Mouse (Mus musculus) embryonic facial prominence, embryonic 10.5 days (tissue): ENCODE measurements around the gene Neurl1b. TPM values are rescaled to one million over a fixed set of nuclear protein-coding genes. Genes with fewer than 3 reads are reported as not detected.

Source experiments
- DNase-seq: peaks from one replicate; pipeline ENCODE4 v3.0.0-alpha.2; 2017; ENCODE audit warnings: low spot score
- H3K27ac ChIP-seq: fragments of 300-500 bp; sonication (generic); replicated peaks from 2 replicates; pipeline ENCODE4 v1.5.1; 2016; ENCODE audit warnings: mild to moderate bottlenecking
- H3K27me3 ChIP-seq: fragments of 300-500 bp; sonication (generic); replicated peaks from 2 replicates; pipeline ENCODE4 v1.6.1; 2016; ENCODE audit warnings: low read depth, mild to moderate bottlenecking; ENCODE audit not compliant: poor library complexity, severe bottlenecking
- H3K36me3 ChIP-seq: fragments of 300-500 bp; sonication (generic); replicated peaks from 2 replicates; pipeline ENCODE4 v1.6.1; 2016; ENCODE audit warnings: mild to moderate bottlenecking, moderate library complexity
- H3K4me1 ChIP-seq: fragments of 300-500 bp; sonication (generic); 2 replicates; pipeline ENCODE4 v1.6.1; 2016
- H3K4me3 ChIP-seq: fragments of 300-500 bp; sonication (generic); 2 replicates; pipeline ENCODE4 v1.5.1; 2016; ENCODE audit warnings: mild to moderate bottlenecking, moderate library complexity
- H3K9me3 ChIP-seq: fragments of 300-500 bp; sonication (generic); 2 replicates; pipeline ENCODE4 v1.6.1; 2016; ENCODE audit warnings: mild to moderate bottlenecking
- WGBS: fragments of 180-500 bp; shearing (Covaris S2); methylation state at CpG from one replicate; pipeline ENCODE4 v1.1.7; 2016; 5-methylcytosine and 5-hydroxymethylcytosine counted together
- polyA plus RNA-seq: library from polyadenylated mRNA; unstranded; fragments of >200 nt; fragmentation: Nextera tagmentation; extraction: Ambion mirVana; gene quantifications from 2 replicates; pipeline ENCODE4 v1.2.1, GENCODE M21; 2016

Gene Neurl1b
- polyA plus RNA-seq, 1 experiment from 2014 or later: 0.16 TPM

- no peaks in the 10 kb centered on the region for H3K36me3 ChIP-seq
- H3K4me3 ChIP-seq: peak overlapping the region; percentile 80
- H3K9me3 ChIP-seq: no peaks in the 10 kb centered on the region
- H3K4me1 ChIP-seq: peaks cover 19% of the 10 kb centered on the region
- 19% methylated on average over 5 of the region's 5 CpGs for WGBS
- no peak for DNase-seq
- H3K27me3 ChIP-seq: peaks cover 86% of the 10 kb centered on the region
- no peak overlapping the region for H3K27ac ChIP-seq
Measured at GRCm38 (mm10) chr17:26414184-26414522, 476 bp upstream of the Neurl1b start.

DNA sequence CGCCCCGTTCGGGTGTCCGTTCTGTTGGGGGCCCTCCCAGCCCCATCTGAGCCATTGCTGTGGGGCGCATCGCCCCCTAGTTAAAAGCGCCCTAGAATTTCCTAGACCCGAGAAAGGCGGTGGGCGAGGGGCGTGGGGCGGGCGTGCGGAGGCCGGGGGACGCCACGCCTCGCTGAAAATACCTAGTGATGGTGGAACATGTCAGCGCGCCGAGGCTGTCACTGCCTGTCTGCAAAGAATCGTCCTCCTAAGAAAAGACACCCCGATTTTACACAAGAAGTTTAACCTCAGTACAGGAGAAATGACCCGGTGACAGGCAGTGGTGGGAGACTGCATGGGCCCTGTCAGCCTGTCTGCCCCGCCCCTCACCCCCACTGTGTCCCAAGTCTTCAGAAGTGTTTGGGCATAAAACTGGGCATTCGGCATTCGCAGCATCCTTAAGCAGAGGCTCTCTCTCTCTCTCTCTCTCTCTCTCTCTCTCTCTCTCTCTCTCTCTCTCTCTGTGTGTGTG lies 781 bp downstream of the Neurl1b start:
- 5% methylated on average over 27 of the region's 27 CpGs for WGBS
- Histone ChIP-seq H3K4me3 (peak overlapping the region; percentile 80), H3K36me3 (no peaks in the 10 kb centered on the region), H3K27ac (peak overlapping the region; percentile 83), H3K4me1 (peaks cover 19% of the 10 kb centered on the region), H3K27me3 (peaks cover 88% of the 10 kb centered on the region), H3K9me3 (no peaks in the 10 kb centered on the region)
- DNase-seq: peak; percentile 28

DNA sequence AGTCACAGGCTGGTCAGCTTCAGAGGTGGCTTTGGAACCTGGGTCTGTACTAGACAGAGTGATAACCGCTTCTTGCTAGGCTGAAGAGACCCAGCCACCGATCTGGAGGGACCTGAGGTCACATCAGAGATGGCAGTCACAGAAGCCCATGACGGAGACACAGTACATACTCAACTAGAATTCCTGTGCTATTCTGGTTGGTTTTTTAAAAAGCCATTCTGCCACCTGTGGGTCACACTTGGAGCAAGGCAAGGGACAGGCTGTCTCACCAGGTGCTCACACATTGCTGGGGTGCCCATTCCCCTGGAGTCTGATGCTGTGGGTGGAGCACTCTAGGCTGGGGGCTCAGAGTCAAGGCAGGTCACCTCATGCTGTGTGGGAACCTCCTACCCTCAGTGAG lies 1.5 kb downstream of the Neurl1b start:
- Histone ChIP-seq H3K4me1 (peaks cover 19% of the 10 kb centered on the region), H3K4me3 (no peak overlapping the region; the same call in 1 of the 2 replicates), H3K9me3 (no peaks in the 10 kb centered on the region), H3K27ac (no peak overlapping the region), H3K27me3 (peaks cover 84% of the 10 kb centered on the region), H3K36me3 (no peaks in the 10 kb centered on the region)
- DNase-seq: no peak
- WGBS: 66% methylated on average over 3 of the region's 3 CpGs

DNA sequence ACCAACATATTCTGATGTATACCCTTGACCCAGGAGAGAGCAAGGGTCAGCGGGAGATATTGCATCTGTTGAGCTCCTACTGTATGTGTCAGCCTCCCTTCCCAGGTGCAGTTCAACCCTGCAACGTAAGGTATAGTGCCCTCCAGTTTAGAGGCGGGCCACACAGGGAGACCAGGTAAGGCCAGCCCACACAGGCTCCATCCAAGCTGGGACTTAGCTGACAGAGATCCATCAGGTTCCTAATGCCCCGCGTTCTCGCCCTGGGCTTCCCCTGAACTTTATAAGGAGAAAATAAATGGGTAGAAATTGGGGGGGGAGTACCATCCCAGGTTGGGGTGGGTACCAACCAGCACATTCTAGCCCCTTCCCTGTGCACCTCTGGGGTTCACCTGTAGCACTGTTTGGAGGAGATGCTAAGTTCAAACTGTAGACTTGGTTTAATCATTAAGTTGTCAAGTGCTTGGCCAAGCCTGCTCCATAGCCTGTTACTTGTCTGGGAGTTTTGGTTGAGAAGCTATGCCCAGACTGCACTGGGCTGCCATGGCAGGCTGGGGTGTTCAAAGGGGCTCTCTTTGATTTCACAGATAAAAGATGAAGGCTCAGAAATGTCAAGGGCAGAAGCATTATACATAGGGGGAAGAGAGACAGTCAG lies 3.3 kb downstream of the Neurl1b start:
- Histone ChIP-seq H3K36me3 (no peaks in the 10 kb centered on the region), H3K4me3 (no peak overlapping the region), H3K9me3 (no peaks in the 10 kb centered on the region), H3K27me3 (peaks cover 70% of the 10 kb centered on the region), H3K27ac (no peak overlapping the region), H3K4me1 (peaks cover 19% of the 10 kb centered on the region)
- 85% methylated on average over 6 of the region's 6 CpGs for WGBS
- no peak for DNase-seq

- no peak overlapping the region for H3K27ac ChIP-seq
- no peaks in the 10 kb centered on the region for H3K9me3 ChIP-seq
- H3K36me3 ChIP-seq: no peaks in the 10 kb centered on the region
- no peak for DNase-seq
- 76% methylated on average over 7 of the region's 7 CpGs for WGBS
- peaks cover 70% of the 10 kb centered on the region for H3K27me3 ChIP-seq
- H3K4me3 ChIP-seq: no peak overlapping the region
- peaks cover 13% of the 10 kb centered on the region for H3K4me1 ChIP-seq
Measured at GRCm38 (mm10) chr17:26420491-26421247, 6.0 kb downstream of the Neurl1b start.

DNA sequence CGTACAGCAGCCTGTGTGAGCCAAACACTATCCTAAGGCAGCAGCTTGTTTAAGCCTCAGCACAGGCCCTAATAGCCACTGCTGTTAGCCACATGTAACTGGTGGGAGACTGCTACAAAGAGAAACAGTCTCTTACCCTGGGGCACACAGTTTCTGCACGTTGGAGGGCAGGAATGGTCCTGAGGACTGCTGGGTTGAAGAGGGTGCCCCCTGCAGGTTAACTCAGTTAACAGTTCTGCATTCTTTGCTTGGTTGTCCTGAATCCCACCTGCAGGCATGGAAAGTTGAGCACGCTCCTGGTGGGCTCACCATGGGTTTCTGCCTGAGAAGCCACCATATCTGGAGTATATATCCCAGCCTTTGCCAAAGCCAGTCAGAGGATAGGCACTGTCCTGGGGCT lies 6.9 kb downstream of the Neurl1b start:
- peaks cover 61% of the 10 kb centered on the region for H3K27me3 ChIP-seq
- no peak overlapping the region for H3K27ac ChIP-seq
- no peaks in the 10 kb centered on the region for H3K9me3 ChIP-seq
- no peak overlapping the region for H3K4me3 ChIP-seq
- DNase-seq: peak; percentile 39
- H3K4me1 ChIP-seq: peaks cover 12% of the 10 kb centered on the region; the same call in 1 of the 2 replicates
- H3K36me3 ChIP-seq: no peaks in the 10 kb centered on the region
- WGBS: 46% methylated on average over 3 of the region's 3 CpGs

GRCm38 (mm10) chr17:26422390-26422789 lies 7.8 kb downstream of the Neurl1b start:
- DNase-seq: no peak
- Histone ChIP-seq H3K9me3 (no peaks in the 10 kb centered on the region), H3K4me1 (peaks cover 12% of the 10 kb centered on the region; the same call in 1 of the 2 replicates), H3K27ac (no peak overlapping the region), H3K27me3 (peaks cover 57% of the 10 kb centered on the region), H3K36me3 (no peaks in the 10 kb centered on the region), H3K4me3 (no peak overlapping the region)
- WGBS: 82% methylated on average over 6 of the region's 6 CpGs

- no peak for DNase-seq
- Histone ChIP-seq H3K27ac (no peak overlapping the region), H3K4me1 (peaks cover 12% of the 10 kb centered on the region; the same call in 1 of the 2 replicates), H3K27me3 (peaks cover 48% of the 10 kb centered on the region), H3K4me3 (no peak overlapping the region), H3K9me3 (no peaks in the 10 kb centered on the region), H3K36me3 (no peaks in the 10 kb centered on the region)
- 39% methylated on average over 11 of the region's 11 CpGs for WGBS
Measured at GRCm38 (mm10) chr17:26423967-26424641, 9.5 kb downstream of the Neurl1b start.

- Histone ChIP-seq H3K4me3 (no peak overlapping the region), H3K36me3 (no peaks in the 10 kb centered on the region), H3K27me3 (peaks cover 54% of the 10 kb centered on the region), H3K27ac (no peak overlapping the region), H3K4me1 (peaks cover 12% of the 10 kb centered on the region; the same call in 1 of the 2 replicates), H3K9me3 (no peaks in the 10 kb centered on the region)
- WGBS: 63% methylated on average over 13 of the region's 13 CpGs
- DNase-seq: no peak
Measured at GRCm38 (mm10) chr17:26424973-26425735, 10.5 kb downstream of the Neurl1b start.

DNA sequence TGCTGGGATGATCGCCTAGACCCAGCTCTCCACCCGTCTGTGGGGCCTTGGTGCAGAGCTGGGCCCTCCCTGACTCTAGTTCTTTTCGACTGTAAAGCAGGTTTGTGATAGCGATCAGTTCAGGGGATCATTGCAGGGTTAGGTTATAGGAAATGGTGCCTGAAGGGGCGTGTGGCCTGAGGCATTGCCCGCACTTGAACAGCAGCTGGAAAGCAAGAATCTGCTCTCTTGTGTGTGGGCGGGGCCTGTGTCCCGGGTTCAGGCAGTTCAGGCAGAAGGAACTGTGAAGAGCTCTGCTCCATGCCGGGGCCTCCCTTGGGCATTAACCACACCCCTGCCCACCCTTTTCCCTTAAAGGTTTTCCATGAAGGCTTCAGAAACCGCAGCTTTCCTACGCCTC lies 18.7 kb downstream of the Neurl1b start:
- peaks cover 80% of the 10 kb centered on the region for H3K27me3 ChIP-seq
- H3K9me3 ChIP-seq: no peaks in the 10 kb centered on the region
- H3K36me3 ChIP-seq: no peaks in the 10 kb centered on the region
- no peak overlapping the region for H3K4me3 ChIP-seq
- H3K4me1 ChIP-seq: 0 out of 2 replicates have a peak, but pooled peaks cover 4% of the 10 kb centered on the region
- 56% methylated on average over 11 of the region's 11 CpGs for WGBS
- H3K27ac ChIP-seq: no peak overlapping the region
- DNase-seq: no peak

DNA sequence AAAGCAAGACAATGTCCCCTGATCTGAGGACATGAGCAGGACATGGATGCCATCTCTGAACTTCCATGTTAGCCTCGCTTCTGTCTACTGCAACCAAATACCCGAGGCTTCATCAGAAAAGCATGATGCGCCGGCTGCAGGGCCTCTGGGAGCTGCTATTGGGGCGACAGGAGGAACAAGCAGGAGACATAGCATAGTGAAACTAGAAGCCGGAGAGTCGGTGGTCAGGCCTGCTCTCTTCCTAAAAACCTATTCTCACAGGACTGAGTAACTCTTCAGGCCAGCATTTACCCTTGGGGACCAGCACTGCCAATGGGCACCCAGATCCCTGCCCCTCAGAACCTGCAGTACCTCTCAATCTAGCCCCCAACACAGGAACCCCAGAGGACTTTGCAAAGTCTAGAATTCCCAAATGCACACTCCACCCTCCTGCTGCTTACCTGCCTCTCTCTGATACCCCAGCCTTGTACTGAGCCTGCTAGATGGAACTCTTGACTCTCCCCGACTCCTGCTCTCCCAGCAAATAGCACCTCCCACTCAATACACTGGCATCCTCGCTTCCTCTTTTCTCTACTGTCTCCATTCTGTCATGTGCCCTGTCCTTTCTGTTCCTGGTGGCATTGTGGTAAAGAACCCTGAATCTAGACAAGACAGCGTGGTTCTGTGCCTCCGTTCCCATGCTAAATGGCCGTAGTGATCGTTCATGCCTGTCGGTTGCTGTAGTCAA lies 22.6 kb downstream of the Neurl1b start:
- 87% methylated on average over 14 of the region's 14 CpGs for WGBS
- Histone ChIP-seq H3K27ac (no peak overlapping the region), H3K36me3 (no peaks in the 10 kb centered on the region), H3K4me3 (no peak overlapping the region), H3K4me1 (peaks cover 12% of the 10 kb centered on the region), H3K27me3 (peaks cover 88% of the 10 kb centered on the region), H3K9me3 (no peaks in the 10 kb centered on the region)
- no peak for DNase-seq
